Mouse (Mus musculus) forebrain, embryonic 16.5 days (tissue): ENCODE results near the gene Ptchd4. TPM values are rescaled to one million over a fixed set of nuclear protein-coding genes. Genes with fewer than 3 reads are reported as not detected.

Experiments used
- ATAC-seq: fragments of 200-750 bp; cut with Nextera tagmentation; 2 replicates; pipeline ENCODE4 v1.8.0; 2017; ENCODE audit warnings: mild to moderate bottlenecking, moderate library complexity
- H3K27ac ChIP-seq: fragments of 300-500 bp; sonication (generic); 2 replicates; pipeline ENCODE4 v1.5.1; 2014; ENCODE audit warnings: low read length, control low read depth
- H3K27me3 ChIP-seq: fragments of 300-500 bp; sonication (generic); replicated peaks from 2 replicates; pipeline ENCODE4 v1.6.1; 2014; ENCODE audit warnings: low read length; ENCODE audit not compliant: control insufficient read depth, insufficient read depth
- H3K36me3 ChIP-seq: fragments of 300-500 bp; sonication (generic); 2 replicates; pipeline ENCODE4 v1.6.1; 2014; ENCODE audit not compliant: control insufficient read depth, insufficient read depth
- H3K4me1 ChIP-seq: fragments of 300-500 bp; sonication (generic); replicated peaks from 2 replicates; pipeline ENCODE4 v1.6.1; 2014; ENCODE audit warnings: low read length; ENCODE audit not compliant: control insufficient read depth, insufficient read depth
- H3K4me2 ChIP-seq: fragments of 300-500 bp; sonication (generic); 2 replicates; pipeline ENCODE4 v1.6.1; 2014; ENCODE audit warnings: mild to moderate bottlenecking, low read length, control low read depth
- H3K4me3 ChIP-seq: fragments of 300-500 bp; sonication (generic); replicated peaks from 2 replicates; pipeline ENCODE4 v1.5.1; 2014; ENCODE audit warnings: mild to moderate bottlenecking, low read length, control low read depth
- H3K9ac ChIP-seq: fragments of 300-500 bp; sonication (generic); replicated peaks from 2 replicates; pipeline ENCODE4 v1.6.1; 2014; ENCODE audit warnings: low read depth, low read length, control low read depth
- H3K9me3 ChIP-seq: fragments of 300-500 bp; sonication (generic); 2 replicates; pipeline ENCODE4 v1.6.1; 2016; ENCODE audit warnings: low read length; ENCODE audit not compliant: control insufficient read depth
- WGBS: fragments of 180-500 bp; shearing (Covaris S2); extraction: QIAGEN DNeasy Blood & Tissue Kit; methylation state at CpG from one replicate; pipeline ENCODE4 v1.1.7; 2014; 5-methylcytosine and 5-hydroxymethylcytosine counted together
- polyA plus RNA-seq: library from polyadenylated mRNA; unstranded; fragments of >200 nt; fragmentation: Nextera tagmentation; extraction: Ambion mirVana; gene quantifications from 2 replicates; pipeline ENCODE4 v1.2.1, GENCODE M21; 2015

Gene Ptchd4
- polyA plus RNA-seq = 4.2 and 7.5 TPM in 2 replicates

GRCm38 (mm10) chr17:42315669-42316611 lies at the start of gene Ptchd4:
Ptchd4 (plus strand) TSS chr17:42315947.
- 0% methylated on average over 54 of the region's 56 CpGs for WGBS
- Histone ChIP-seq H3K9me3 (no peaks in the 10 kb centered on the region), H3K27ac (peak within 1 kb of the TSS; percentile 23; the same call in 1 of the 2 replicates), H3K4me3 (peak within 1 kb of the TSS; percentile 79), H3K4me1 (peaks cover 4% of the 10 kb centered on the region; the same call in 1 of the 2 replicates), H3K9ac (peak within 1 kb of the TSS; percentile 69), H3K27me3 (no peaks in the 10 kb centered on the region), H3K36me3 (no peaks in the 10 kb centered on the region), H3K4me2 (peak within 1 kb of the TSS; percentile 96)
- ATAC-seq = peak; percentile 86

GRCm38 (mm10) chr17:42276861-42277260 lies 38.9 kb upstream of the Ptchd4 start:
- no peaks in the 10 kb centered on the region for H3K27me3 ChIP-seq
- 72% methylated on average over 2 of the region's 2 CpGs for WGBS
- no peak for ATAC-seq
- H3K4me3 ChIP-seq = no peak overlapping the region
- H3K4me2 ChIP-seq = no peak overlapping the region
- H3K36me3 ChIP-seq = no peaks in the 10 kb centered on the region
- no peaks in the 10 kb centered on the region for H3K9me3 ChIP-seq
- no peak overlapping the region for H3K9ac ChIP-seq
- no peaks in the 10 kb centered on the region for H3K4me1 ChIP-seq
- no peak overlapping the region for H3K27ac ChIP-seq

- no peaks in the 10 kb centered on the region for H3K9me3 ChIP-seq
- WGBS = 39% methylated on average over 1 of the region's 1 CpGs
- no peaks in the 10 kb centered on the region for H3K36me3 ChIP-seq
- H3K27me3 ChIP-seq = no peaks in the 10 kb centered on the region
- no peak overlapping the region for H3K9ac ChIP-seq
- no peak overlapping the region for H3K4me3 ChIP-seq
- ATAC-seq = no peak
- no peak overlapping the region for H3K27ac ChIP-seq
- no peak overlapping the region for H3K4me2 ChIP-seq
- no peaks in the 10 kb centered on the region for H3K4me1 ChIP-seq
These were observed 31.4 kb upstream of the Ptchd4 start for GRCm38 (mm10) chr17:42284391-42284790.

- H3K9ac ChIP-seq = no peak overlapping the region
- WGBS = 63% methylated on average over 3 of the region's 3 CpGs
- no peak for ATAC-seq
These were observed 29.5 kb upstream of the Ptchd4 start for GRCm38 (mm10) chr17:42286255-42286654.

GRCm38 (mm10) chr17:42290341-42290740 lies 25.4 kb upstream of the Ptchd4 start:
- Histone ChIP-seq H3K36me3 (no peaks in the 10 kb centered on the region), H3K4me3 (no peak overlapping the region), H3K27ac (no peak overlapping the region), H3K27me3 (no peaks in the 10 kb centered on the region), H3K9ac (no peak overlapping the region), H3K4me2 (no peak overlapping the region), H3K9me3 (no peaks in the 10 kb centered on the region), H3K4me1 (no peaks in the 10 kb centered on the region)
- no peak for ATAC-seq

More at GRCm38 (mm10) chr17:42286255-42286654, 29.5 kb upstream of the Ptchd4 start:
- Histone ChIP-seq H3K36me3 (no peaks in the 10 kb centered on the region), H3K27ac (no peak overlapping the region), H3K4me1 (no peaks in the 10 kb centered on the region), H3K4me3 (no peak overlapping the region), H3K9me3 (no peaks in the 10 kb centered on the region), H3K4me2 (no peak overlapping the region), H3K27me3 (no peaks in the 10 kb centered on the region)

- Histone ChIP-seq H3K27ac (no peak overlapping the region), H3K9me3 (no peaks in the 10 kb centered on the region), H3K27me3 (no peaks in the 10 kb centered on the region), H3K36me3 (no peaks in the 10 kb centered on the region), H3K4me2 (no peak overlapping the region), H3K4me1 (no peaks in the 10 kb centered on the region), H3K9ac (no peak overlapping the region), H3K4me3 (no peak overlapping the region)
- WGBS = 57% methylated on average over 5 of the region's 5 CpGs
- ATAC-seq = no peak
These were observed 24.0 kb upstream of the Ptchd4 start for GRCm38 (mm10) chr17:42291793-42292192.

GRCm38 (mm10) chr17:42297986-42298385 lies 17.8 kb upstream of the Ptchd4 start:
- no peak for ATAC-seq
- Histone ChIP-seq H3K9ac (no peak overlapping the region), H3K36me3 (no peaks in the 10 kb centered on the region), H3K4me1 (no peaks in the 10 kb centered on the region), H3K27ac (no peak overlapping the region), H3K27me3 (no peaks in the 10 kb centered on the region), H3K9me3 (no peaks in the 10 kb centered on the region), H3K4me2 (no peak overlapping the region), H3K4me3 (no peak overlapping the region)
- WGBS = 71% methylated on average over 4 of the region's 4 CpGs

- H3K9me3 ChIP-seq = no peaks in the 10 kb centered on the region
- no peaks in the 10 kb centered on the region for H3K4me1 ChIP-seq
- H3K36me3 ChIP-seq = no peaks in the 10 kb centered on the region
- ATAC-seq = no peak
- no peak overlapping the region for H3K4me3 ChIP-seq
- no peak overlapping the region for H3K9ac ChIP-seq
- no peak overlapping the region for H3K27ac ChIP-seq
- no peaks in the 10 kb centered on the region for H3K27me3 ChIP-seq
- 84% methylated on average over 3 of the region's 3 CpGs for WGBS
- no peak overlapping the region for H3K4me2 ChIP-seq
These were observed 16.1 kb upstream of the Ptchd4 start for GRCm38 (mm10) chr17:42299681-42300080.

- peak; percentile 57 for ATAC-seq
- Histone ChIP-seq H3K9ac (no peak overlapping the region), H3K4me3 (no peak overlapping the region), H3K9me3 (no peaks in the 10 kb centered on the region), H3K4me2 (no peak overlapping the region), H3K36me3 (no peaks in the 10 kb centered on the region), H3K4me1 (no peaks in the 10 kb centered on the region), H3K27ac (no peak overlapping the region), H3K27me3 (no peaks in the 10 kb centered on the region)
- 58% methylated on average over 4 of the region's 4 CpGs for WGBS
These were observed 12.6 kb upstream of the Ptchd4 start for GRCm38 (mm10) chr17:42303062-42303577.
